Mouse (Mus musculus): Measurements from ENCODE around the gene Prdm15.

DNA sequence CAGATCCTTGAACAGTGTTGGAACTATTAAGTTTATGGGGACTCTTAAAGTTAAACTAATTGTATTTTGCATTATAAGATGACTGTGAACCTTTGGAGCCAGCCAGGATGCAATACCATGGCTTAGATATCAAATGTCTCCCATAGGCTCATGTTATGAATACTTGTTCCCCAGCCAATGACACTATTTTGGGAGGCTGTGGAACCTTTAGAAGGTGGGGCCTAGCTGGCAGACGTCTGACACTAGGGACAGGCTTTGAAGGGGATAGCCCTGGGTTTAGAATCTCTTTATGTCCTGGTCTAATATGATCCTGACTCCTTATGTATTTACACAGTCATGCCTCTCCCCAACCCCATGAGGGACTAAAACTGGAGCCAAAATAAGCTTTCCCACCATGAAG, 22.7 kb upstream of the Prdm15 start:
- no peak for TF ChIP-seq CTCF (IDR thresholded peaks at IDR 0.05; ENCODE audit: low read depth, low read length)
- TF ChIP-seq GATA1 (IDR thresholded peaks at IDR 0.05; ENCODE audit: borderline replicate concordance, low read length) = no peak
- no peak for TF ChIP-seq TAL1 (conservative IDR thresholded peaks at IDR 0.05; ENCODE audit: low read depth, low read length)
